Mouse (Mus musculus): ENCODE measurements around the gene Bmp2k.
A peak's percentile ranks its signal among the peaks of the same experiment; 100 is the strongest.

Gene Bmp2k

GRCm38 (mm10) chr5:97055511-97056068 lies 58.1 kb downstream of the Bmp2k start:
- DNase-seq (ENCODE audit: low read depth): peak; percentile 18

GRCm38 (mm10) chr5:97056359-97056758 lies 58.9 kb downstream of the Bmp2k start:
- no peak for DNase-seq (ENCODE audit: low read depth)

GRCm38 (mm10) chr5:97056791-97057450 lies 59.4 kb downstream of the Bmp2k start:
- DNase-seq (ENCODE audit: low read depth): no peak

- no peak for DNase-seq (ENCODE audit: low read depth)
Measured at GRCm38 (mm10) chr5:97060864-97061263, 63.4 kb downstream of the Bmp2k start.

GRCm38 (mm10) chr5:97062041-97062440 lies 64.6 kb downstream of the Bmp2k start:
- no peak for DNase-seq (ENCODE audit: low read depth)

GRCm38 (mm10) chr5:97065746-97066145 lies 68.3 kb downstream of the Bmp2k start:
- no peak for DNase-seq (ENCODE audit: low read depth)

- DNase-seq (ENCODE audit: low read depth): no peak
Measured at GRCm38 (mm10) chr5:97075476-97076151, 78.1 kb downstream of the Bmp2k start.

- no peak for DNase-seq (ENCODE audit: low read depth)
Measured at GRCm38 (mm10) chr5:97076167-97076566, 78.7 kb downstream of the Bmp2k start.

- no peak for DNase-seq (ENCODE audit: low read depth)
Measured at GRCm38 (mm10) chr5:97077676-97078075, 80.2 kb downstream of the Bmp2k start.

- no peak for DNase-seq (ENCODE audit: low read depth)
Measured at GRCm38 (mm10) chr5:97078641-97079040, 81.2 kb downstream of the Bmp2k start.

GRCm38 (mm10) chr5:97081481-97081880 lies 84.0 kb downstream of the Bmp2k start:
- DNase-seq (ENCODE audit: low read depth): no peak

- DNase-seq (ENCODE audit: low read depth): no peak
Measured at GRCm38 (mm10) chr5:97083701-97084100, 86.2 kb downstream of the Bmp2k start.

- DNase-seq (ENCODE audit: low read depth): no peak
Measured at GRCm38 (mm10) chr5:97084541-97084940, 87.1 kb downstream of the Bmp2k start.

GRCm38 (mm10) chr5:97085071-97085470 lies 87.6 kb downstream of the Bmp2k start:
- DNase-seq (ENCODE audit: low read depth): no peak

- DNase-seq (ENCODE audit: low read depth): no peak
Measured at GRCm38 (mm10) chr5:97087030-97087630, 89.6 kb downstream of the Bmp2k start.

- DNase-seq (ENCODE audit: low read depth): no peak
Measured at GRCm38 (mm10) chr5:97087746-97088145, 90.3 kb downstream of the Bmp2k start.

GRCm38 (mm10) chr5:97088231-97088630 lies 90.7 kb downstream of the Bmp2k start:
- no peak for DNase-seq (ENCODE audit: low read depth)

- DNase-seq (ENCODE audit: low read depth): no peak
Measured at GRCm38 (mm10) chr5:97089426-97089825, 91.9 kb downstream of the Bmp2k start.

- no peak for DNase-seq (ENCODE audit: low read depth)
Measured at GRCm38 (mm10) chr5:97090034-97090784, 92.7 kb downstream of the Bmp2k start.

GRCm38 (mm10) chr5:97092970-97093369 lies 95.5 kb downstream of the Bmp2k start:
- DNase-seq (ENCODE audit: low read depth): no peak

- no peak for DNase-seq (ENCODE audit: low read depth)
Measured at GRCm38 (mm10) chr5:97095335-97095734, 97.8 kb downstream of the Bmp2k start.

- DNase-seq (ENCODE audit: low read depth): no peak
Measured at GRCm38 (mm10) chr5:97097631-97098041, 100.1 kb downstream of the Bmp2k start.

Data from fibroblast of lung, adult 2 months (primary cell).